Mouse (Mus musculus) E14TG2a.4 (cell line): Measurements from ENCODE around the gene Cited4.

Experiments
- CTCF ChIP-seq: conservative IDR thresholded peaks from 2 replicates; pipeline ENCODE4 v1.5.1; 2014; ENCODE audit warnings: low read length
- NANOG ChIP-seq: IDR thresholded peaks from 2 replicates; pipeline ENCODE4 v1.6.1; 2014; ENCODE audit warnings: borderline replicate concordance, low read length, mixed read lengths
- POU5F1 ChIP-seq: IDR thresholded peaks from 2 replicates; pipeline ENCODE4 v1.6.1; 2014; ENCODE audit warnings: low read length, borderline replicate concordance

- no peak for TF ChIP-seq CTCF
- TF ChIP-seq POU5F1: no peak
- no peak for TF ChIP-seq NANOG
Observed at GRCm38 (mm10) chr4:120664601-120665000, 1.8 kb upstream of the Cited4 start.
